Mouse (Mus musculus) intestine, embryonic 16.5 days (tissue): ENCODE measurements around the gene Romo1. TPM values are rescaled to one million over a fixed set of nuclear protein-coding genes. Genes with fewer than 3 reads are reported as not detected.
"Not testable (repeated sequence)": the region's sequence is repeated elsewhere in the genome, so short reads cannot be mapped to it uniquely, and the experiment has no call there.

Experiments
- ATAC-seq: fragments of 200-750 bp; cut with Nextera tagmentation; 2 replicates; pipeline ENCODE4 v1.8.0; 2017; ENCODE audit warnings: moderate TSS enrichment, moderate library complexity
- H3K27ac ChIP-seq: fragments of 300-500 bp; sonication (generic); 2 replicates; pipeline ENCODE4 v1.5.1; 2014; ENCODE audit warnings: mild to moderate bottlenecking, low read length
- H3K27me3 ChIP-seq: fragments of 300-500 bp; sonication (generic); replicated peaks from 2 replicates; pipeline ENCODE4 v1.6.1; 2014; ENCODE audit warnings: low read length, control low read depth, mixed read lengths; ENCODE audit not compliant: control insufficient read depth, insufficient read depth
- H3K36me3 ChIP-seq: fragments of 300-500 bp; sonication (generic); 2 replicates; pipeline ENCODE4 v1.6.1; 2014; ENCODE audit warnings: low read length, control low read depth; ENCODE audit not compliant: control insufficient read depth, insufficient read depth
- H3K4me1 ChIP-seq: fragments of 300-500 bp; sonication (generic); 2 replicates; pipeline ENCODE4 v1.6.1; 2014; ENCODE audit warnings: low read length, control low read depth, mixed read lengths; ENCODE audit not compliant: control insufficient read depth, insufficient read depth
- H3K4me2 ChIP-seq: fragments of 300-500 bp; sonication (generic); 2 replicates; pipeline ENCODE4 v1.6.1; 2014; ENCODE audit warnings: low read depth, low read length, control low read depth
- H3K4me3 ChIP-seq: fragments of 300-500 bp; sonication (generic); 2 replicates; pipeline ENCODE4 v1.5.1; 2014; ENCODE audit warnings: mild to moderate bottlenecking, low read length
- H3K9ac ChIP-seq: fragments of 300-500 bp; sonication (generic); 2 replicates; pipeline ENCODE4 v1.6.1; 2014; ENCODE audit warnings: low read depth, low read length
- H3K9me3 ChIP-seq: fragments of 300-500 bp; sonication (generic); 2 replicates; pipeline ENCODE4 v1.6.1; 2016; ENCODE audit warnings: low read length, control low read depth; ENCODE audit not compliant: control insufficient read depth
- WGBS: fragments of 180-500 bp; shearing (Covaris S2); extraction: QIAGEN DNeasy Blood & Tissue Kit; methylation state at CpG from one replicate; pipeline ENCODE4 v1.1.7; 2014; 5-methylcytosine and 5-hydroxymethylcytosine counted together
- polyA plus RNA-seq: library from polyadenylated mRNA; unstranded; fragments of >200 nt; fragmentation: Nextera tagmentation; extraction: Ambion mirVana; gene quantifications from 2 replicates; pipeline ENCODE4 v1.2.1, GENCODE M21; 2015

Gene Romo1
- polyA plus RNA-seq: 358 and 367 TPM in 2 replicates

GRCm38 (mm10) chr2:156143953-156144724 lies at the start of gene Romo1, which contains the start of gene Nfs1:
Gene Romo1, plus strand, starts transcription at chr2:156144039.
Gene Nfs1, minus strand, starts transcription at chr2:156144186.
- Histone ChIP-seq H3K27ac (peak within 1 kb of the TSS; percentile 95), H3K9me3 (no peaks in the 10 kb centered on the region), H3K4me1 (peaks cover 5% of the 10 kb centered on the region; the same call in 1 of the 2 replicates), H3K4me3 (peak within 1 kb of the TSS; percentile 89), H3K36me3 (peaks cover 6% of the 10 kb centered on the region; the same call in 1 of the 2 replicates), H3K9ac (peak within 1 kb of the TSS; percentile 94), H3K27me3 (no peaks in the 10 kb centered on the region), H3K4me2 (peak within 1 kb of the TSS; percentile 70)
- WGBS: under 1% methylated on average over 70 of the region's 70 CpGs
- ATAC-seq: peak; percentile 96

- ATAC-seq: peak; percentile 80
- under 1% methylated on average over 16 of the region's 16 CpGs for WGBS
- Histone ChIP-seq H3K27ac (peak overlapping the region; percentile 89), H3K9ac (peak overlapping the region; percentile 98), H3K27me3 (no peaks in the 10 kb centered on the region), H3K4me1 (peaks cover 3% of the 10 kb centered on the region; the same call in 1 of the 2 replicates), H3K4me3 (peak overlapping the region; percentile 81), H3K4me2 (peak overlapping the region; percentile 49), H3K36me3 (0 out of 2 replicates have a peak, but pooled peaks cover 3% of the 10 kb centered on the region), H3K9me3 (no peaks in the 10 kb centered on the region)
Measured at GRCm38 (mm10) chr2:156110627-156111357, 33.0 kb upstream of the Romo1 start.

- H3K4me1 ChIP-seq: 0 out of 2 replicates have a peak, but pooled peaks cover 3% of the 10 kb centered on the region
- no peaks in the 10 kb centered on the region for H3K36me3 ChIP-seq
- peak within 1 kb of the TSS; percentile 81 for H3K4me3 ChIP-seq
- peak within 1 kb of the TSS; percentile 58 for H3K4me2 ChIP-seq
- WGBS: under 1% methylated on average over 74 of the region's 74 CpGs
- peak within 1 kb of the TSS; percentile 98 for H3K9ac ChIP-seq
- ATAC-seq: peak; percentile 97
- H3K27ac ChIP-seq: peak within 1 kb of the TSS; percentile 89
- no peaks in the 10 kb centered on the region for H3K27me3 ChIP-seq
- no peaks in the 10 kb centered on the region for H3K9me3 ChIP-seq
Measured at GRCm38 (mm10) chr2:156111358-156112079, 32.3 kb upstream of the Romo1 start, which contains the start of the genes Cpne1 and Rbm12. Gene Cpne1, minus strand, starts transcription at chr2:156111965. Gene Rbm12, minus strand, starts transcription at chr2:156111978.

- ATAC-seq, H3K4me1 ChIP-seq, H3K9me3 ChIP-seq, H3K36me3 ChIP-seq, H3K27me3 ChIP-seq: not testable (repeated sequence)
- peak overlapping the region; percentile 81 for H3K4me3 ChIP-seq
- peak overlapping the region; percentile 73 for H3K27ac ChIP-seq
- WGBS: 19% methylated on average over 5 of the region's 5 CpGs
- H3K9ac ChIP-seq: peak overlapping the region; percentile 98
- peak overlapping the region; percentile 58 for H3K4me2 ChIP-seq
Measured at GRCm38 (mm10) chr2:156112080-156112423, 31.8 kb upstream of the Romo1 start.

GRCm38 (mm10) chr2:156119566-156119965 lies 24.3 kb upstream of the Romo1 start:
- Histone ChIP-seq H3K4me1 (no peaks in the 10 kb centered on the region), H3K27me3 (no peaks in the 10 kb centered on the region), H3K4me2 (no peak overlapping the region), H3K9ac (no peak overlapping the region), H3K9me3 (no peaks in the 10 kb centered on the region), H3K36me3 (peaks cover 5% of the 10 kb centered on the region; the same call in 1 of the 2 replicates), H3K27ac (no peak overlapping the region), H3K4me3 (no peak overlapping the region)
- no peak for ATAC-seq

GRCm38 (mm10) chr2:156123731-156124130 lies 20.1 kb upstream of the Romo1 start:
- Histone ChIP-seq H3K4me1 (no peaks in the 10 kb centered on the region), H3K9me3 (no peaks in the 10 kb centered on the region), H3K27ac (no peak overlapping the region), H3K27me3 (no peaks in the 10 kb centered on the region), H3K36me3 (peaks cover 13% of the 10 kb centered on the region), H3K9ac (no peak overlapping the region), H3K4me2 (no peak overlapping the region), H3K4me3 (no peak overlapping the region)
- no peak for ATAC-seq
- WGBS: 88% methylated on average over 5 of the region's 5 CpGs

- H3K4me2 ChIP-seq: no peak within 1 kb of the TSS
- no peaks in the 10 kb centered on the region for H3K27me3 ChIP-seq
- H3K4me1 ChIP-seq: no peaks in the 10 kb centered on the region
- H3K9me3 ChIP-seq: no peaks in the 10 kb centered on the region
- WGBS: 91% methylated on average over 5 of the region's 5 CpGs
- no peak within 1 kb of the TSS for H3K9ac ChIP-seq
- peaks cover 13% of the 10 kb centered on the region for H3K36me3 ChIP-seq
- H3K27ac ChIP-seq: no peak within 1 kb of the TSS
- ATAC-seq: no peak
- no peak within 1 kb of the TSS for H3K4me3 ChIP-seq
Measured at GRCm38 (mm10) chr2:156126992-156127391, 16.8 kb upstream of the Romo1 start, which contains the start of gene Gm28036. Gene Gm28036, minus strand, starts transcription at chr2:156127092.

GRCm38 (mm10) chr2:156134161-156134560 lies 9.7 kb upstream of the Romo1 start:
- WGBS: 84% methylated on average over 5 of the region's 5 CpGs
- H3K9me3 ChIP-seq: no peaks in the 10 kb centered on the region
- no peak for ATAC-seq

GRCm38 (mm10) chr2:156135695-156136094 lies 8.1 kb upstream of the Romo1 start:
- Histone ChIP-seq H3K9ac (no peak overlapping the region), H3K27ac (no peak overlapping the region), H3K36me3 (peaks cover 9% of the 10 kb centered on the region), H3K4me2 (no peak overlapping the region), H3K27me3 (no peaks in the 10 kb centered on the region), H3K4me1 (no peaks in the 10 kb centered on the region), H3K4me3 (no peak overlapping the region), H3K9me3 (no peaks in the 10 kb centered on the region)
- 81% methylated on average over 6 of the region's 6 CpGs for WGBS
- no peak for ATAC-seq

More at GRCm38 (mm10) chr2:156134161-156134560, 9.7 kb upstream of the Romo1 start:
- no peak overlapping the region for H3K27ac ChIP-seq
- no peak overlapping the region for H3K9ac ChIP-seq
- no peak overlapping the region for H3K4me2 ChIP-seq
- H3K4me3 ChIP-seq: no peak overlapping the region
- no peaks in the 10 kb centered on the region for H3K4me1 ChIP-seq
- H3K27me3 ChIP-seq: no peaks in the 10 kb centered on the region
- H3K36me3 ChIP-seq: peaks cover 5% of the 10 kb centered on the region; the same call in 1 of the 2 replicates
